Mouse (Mus musculus): Measurements from ENCODE around the gene Secisbp2l. TPM values are rescaled to one million over a fixed set of nuclear protein-coding genes. Genes with fewer than 3 reads are reported as not detected.

Gene Secisbp2l
- total RNA-seq (2023) = 10 to 100 TPM; 54.9 to 58.5 TPM

GRCm38 (mm10) chr2:125782719-125783109 lies at the start of gene Secisbp2l:
Gene Secisbp2l (minus strand): TSS chr2:125782870.

DNA sequence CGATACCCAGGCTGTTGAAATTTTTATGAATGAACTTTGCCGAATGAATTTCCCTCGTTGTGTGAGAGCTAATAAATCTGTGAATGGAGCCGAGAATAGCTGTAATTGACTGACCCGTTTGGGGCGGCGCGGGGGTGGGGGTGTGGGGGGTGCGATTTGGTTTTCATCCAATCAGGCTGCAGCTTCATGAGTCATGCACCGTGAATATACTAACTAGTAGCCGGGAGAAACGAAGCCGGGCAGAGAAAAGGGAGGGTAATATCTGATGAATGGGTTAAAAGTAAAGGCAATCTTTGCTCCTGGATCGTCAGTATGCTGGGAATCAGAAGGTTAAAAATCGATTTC lies 58.6 kb downstream of the Secisbp2l start, which contains the start of gene Shc4:
Gene Shc4 (minus strand): TSS at position 63 of the 345 bp plus-strand sequence.

Other genes with a start within 250 kb of the Secisbp2l start
- 10 to 100 TPM; 19.7 to 20.7 TPM for gene Cep152, start 157.8 kb downstream of the Secisbp2l start, total RNA-seq (2023)
- gene Eid1, start 109.8 kb downstream of the Secisbp2l start, total RNA-seq (2023) = 10 to 100 TPM; 36.6 to 37.1 TPM
- under 1 TPM; 0.21 to 0.35 TPM for gene Shc4, start 58.7 kb downstream of the Secisbp2l start, total RNA-seq (2023)
- 10 to 100 TPM; 23.1 to 24.7 TPM for gene Galk2, start 76.2 kb upstream of the Secisbp2l start, total RNA-seq (2023)
- 10 to 100 TPM; 58.9 to 70.3 TPM for gene Cops2, start 76.3 kb upstream of the Secisbp2l start, total RNA-seq (2023)